Mouse (Mus musculus) megakaryocyte, adult 5-6 weeks (primary cell): ENCODE data around the gene Ppp1cc. TPM values are rescaled to one million over a fixed set of nuclear protein-coding genes. Genes with fewer than 3 reads are reported as not detected.

Experiments
- ATAC-seq: 2 replicates; pipeline ENCODE4 v1.8.0; 2016; ENCODE audit warnings: mild to moderate bottlenecking, inconsistent platforms; ENCODE audit not compliant: poor library complexity, severe bottlenecking
- total RNA-seq, 2 experiments: library from RNA; stranded (forward) in 1 of 2; stranded (reverse) in 1 of 2; fragments of 153-499, 151-499 nt in 1 of 2; fragments of 221-1000, 200-1000 nt in 1 of 2; gene quantifications; 2 replicates each; pipeline versions ENCODE4 v1.2.3 to v1.2.4; 2015 to 2017

The Ppp1cc gene
- total RNA-seq, 2 experiments from 2014 or later, result 193 to 354 TPM

- ATAC-seq, result no peak
These were observed 7.3 kb downstream of the Ppp1cc start for GRCm38 (mm10) chr5:122165233-122165915.

DNA sequence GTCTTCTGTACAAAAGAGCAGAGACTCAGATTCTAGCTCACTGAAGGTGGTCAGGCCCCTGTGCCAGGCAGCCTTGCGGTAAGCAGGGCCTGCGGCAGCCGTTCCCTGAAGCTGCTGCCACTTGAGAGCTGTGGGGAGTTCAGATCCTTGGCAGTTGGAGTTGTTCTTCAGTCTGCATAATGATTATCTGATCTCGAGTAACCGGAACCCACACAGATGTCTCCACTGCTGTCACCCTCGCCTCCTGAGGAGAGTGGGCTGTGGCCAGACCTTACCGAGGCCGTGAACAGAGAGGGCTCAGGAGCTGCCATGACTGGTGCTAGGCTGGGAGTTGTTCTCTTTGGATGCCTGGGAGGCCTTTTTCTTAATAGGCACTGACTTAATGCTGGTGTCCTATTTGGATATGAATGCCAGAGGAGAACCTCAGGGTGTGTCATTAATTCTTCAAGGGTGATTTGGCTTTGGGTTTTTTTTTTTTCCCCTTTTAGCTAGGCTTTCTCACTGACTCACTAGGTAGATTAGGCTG is 8.6 kb downstream of the Ppp1cc start:
- peak; percentile 49; the same call in 1 of the 2 replicates for ATAC-seq

DNA sequence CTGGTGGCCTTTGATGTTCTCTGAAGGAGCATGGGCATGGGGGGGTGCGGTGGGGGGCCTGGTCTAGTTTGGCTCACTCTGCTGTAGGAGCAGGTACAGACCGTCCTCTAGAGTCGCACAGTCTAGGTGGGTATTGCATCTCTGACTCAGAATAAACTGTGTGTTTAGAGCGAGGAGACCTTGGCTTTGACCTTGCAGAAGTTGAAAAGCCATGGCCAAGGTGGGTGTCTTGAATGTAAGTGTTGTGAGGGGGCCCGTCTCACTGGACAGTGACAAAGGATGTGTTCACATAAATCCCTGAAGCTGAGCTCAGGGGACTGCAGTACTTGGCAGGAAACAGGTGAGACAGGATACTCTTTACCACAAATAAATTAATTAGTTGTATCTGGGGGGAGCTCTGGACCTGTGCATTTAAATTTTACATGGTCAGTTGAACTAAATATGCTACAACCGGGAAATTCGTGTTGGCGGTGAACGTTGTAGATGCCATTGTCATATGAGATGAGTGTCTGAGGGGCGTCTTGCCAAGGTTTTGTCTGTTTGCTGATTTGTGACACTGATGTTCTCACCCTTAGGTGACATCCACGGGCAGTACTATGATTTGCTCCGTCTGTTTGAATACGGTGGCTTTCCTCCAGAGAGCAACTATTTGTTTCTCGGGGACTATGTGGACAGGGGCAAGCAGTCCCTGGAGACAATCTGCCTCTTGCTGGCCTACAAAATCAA is 10.4 kb downstream of the Ppp1cc start:
- no peak for ATAC-seq

DNA sequence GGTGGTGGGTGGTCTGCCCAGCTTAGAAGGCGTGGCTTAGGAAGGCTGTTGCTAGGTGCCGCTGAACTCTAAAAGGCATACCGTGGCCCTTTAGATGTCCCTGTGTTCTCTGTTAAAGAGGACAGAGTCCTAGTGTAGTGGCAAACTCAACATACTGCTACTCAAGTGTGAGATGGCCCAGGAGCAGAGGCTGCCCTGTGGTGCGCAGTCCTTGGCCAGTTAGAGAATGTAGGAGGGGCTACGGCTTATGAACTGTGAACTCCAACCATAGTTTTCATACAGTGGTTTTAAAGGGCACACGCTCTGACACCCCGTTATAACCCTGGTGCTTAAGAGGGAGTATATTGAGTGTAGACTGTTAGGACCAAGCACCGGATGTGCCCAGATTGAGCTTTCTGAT is 13.0 kb downstream of the Ppp1cc start:
- ATAC-seq, result no peak

- ATAC-seq, result no peak
These were observed 17.3 kb downstream of the Ppp1cc start for GRCm38 (mm10) chr5:122175402-122175801.

GRCm38 (mm10) chr5:122175961-122176360 is 17.9 kb downstream of the Ppp1cc start:
- ATAC-seq, result no peak

DNA sequence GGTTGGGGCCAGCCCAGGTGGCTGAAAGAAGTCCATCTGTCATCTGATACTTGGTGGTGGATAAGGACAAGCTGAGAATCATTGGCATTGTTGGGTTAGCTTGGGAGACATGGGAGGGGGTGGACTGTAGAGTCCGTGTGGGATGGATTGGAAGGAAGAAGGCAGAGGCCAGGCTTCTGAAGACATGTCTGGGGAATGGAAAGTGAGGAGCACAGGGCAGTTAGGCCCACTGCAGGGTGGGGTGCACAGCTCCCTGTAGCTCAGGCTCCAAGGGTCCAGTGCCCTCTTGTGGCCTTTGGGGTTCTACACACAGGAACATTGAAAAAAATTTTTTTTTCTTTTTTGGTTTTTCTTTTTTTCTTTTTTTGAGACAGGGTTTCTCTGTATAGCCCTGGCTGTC is 18.3 kb downstream of the Ppp1cc start:
- ATAC-seq, result peak; percentile 70

DNA sequence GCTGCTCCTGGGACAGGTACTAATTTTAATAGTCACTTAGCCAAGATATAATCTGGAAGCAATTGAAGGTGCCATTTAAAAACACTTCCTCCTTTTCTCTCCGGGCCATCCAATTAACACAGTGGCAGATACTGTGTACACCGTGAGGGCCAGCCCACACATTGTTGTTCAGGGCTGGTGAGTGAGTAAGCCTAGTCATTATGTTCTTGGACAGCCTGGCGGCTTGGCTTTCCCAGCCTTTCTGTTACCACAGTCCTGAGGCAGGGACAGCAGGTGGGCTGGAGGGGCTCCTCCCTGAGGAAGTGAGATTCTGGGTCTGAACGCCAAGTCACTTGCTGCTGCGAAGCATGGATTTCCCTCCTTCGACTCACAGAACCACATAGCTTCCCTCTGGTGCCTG is 21.6 kb downstream of the Ppp1cc start:
- ATAC-seq, result peak; percentile 67

- no peak for ATAC-seq
These were observed 26.3 kb downstream of the Ppp1cc start for GRCm38 (mm10) chr5:122184283-122184806.

DNA sequence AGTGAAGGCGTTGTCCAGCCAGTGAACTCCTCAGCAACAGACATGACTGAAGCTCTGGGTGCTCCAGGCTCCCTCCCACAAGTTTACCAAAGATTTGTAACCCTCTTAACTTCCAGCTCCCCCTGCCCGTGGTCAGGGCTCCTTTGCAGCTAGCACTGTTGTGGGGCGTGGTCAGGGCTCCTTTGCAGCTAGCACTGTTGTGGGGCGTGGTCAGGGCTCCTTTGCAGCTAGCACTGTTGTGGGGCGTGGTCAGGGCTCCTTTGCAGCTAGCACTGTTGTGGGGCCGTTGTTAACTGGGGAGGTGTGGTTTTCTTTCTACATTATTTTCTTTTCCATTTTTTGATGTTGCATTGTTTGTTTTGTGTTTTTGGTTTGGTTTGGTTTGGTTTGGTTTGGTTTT is 26.8 kb downstream of the Ppp1cc start:
- peak; percentile 74 for ATAC-seq

- ATAC-seq, result no peak
These were observed 31.0 kb downstream of the Ppp1cc start for GRCm38 (mm10) chr5:122189115-122189514.

- ATAC-seq, result no peak
These were observed 32.4 kb downstream of the Ppp1cc start for GRCm38 (mm10) chr5:122190465-122190864.

DNA sequence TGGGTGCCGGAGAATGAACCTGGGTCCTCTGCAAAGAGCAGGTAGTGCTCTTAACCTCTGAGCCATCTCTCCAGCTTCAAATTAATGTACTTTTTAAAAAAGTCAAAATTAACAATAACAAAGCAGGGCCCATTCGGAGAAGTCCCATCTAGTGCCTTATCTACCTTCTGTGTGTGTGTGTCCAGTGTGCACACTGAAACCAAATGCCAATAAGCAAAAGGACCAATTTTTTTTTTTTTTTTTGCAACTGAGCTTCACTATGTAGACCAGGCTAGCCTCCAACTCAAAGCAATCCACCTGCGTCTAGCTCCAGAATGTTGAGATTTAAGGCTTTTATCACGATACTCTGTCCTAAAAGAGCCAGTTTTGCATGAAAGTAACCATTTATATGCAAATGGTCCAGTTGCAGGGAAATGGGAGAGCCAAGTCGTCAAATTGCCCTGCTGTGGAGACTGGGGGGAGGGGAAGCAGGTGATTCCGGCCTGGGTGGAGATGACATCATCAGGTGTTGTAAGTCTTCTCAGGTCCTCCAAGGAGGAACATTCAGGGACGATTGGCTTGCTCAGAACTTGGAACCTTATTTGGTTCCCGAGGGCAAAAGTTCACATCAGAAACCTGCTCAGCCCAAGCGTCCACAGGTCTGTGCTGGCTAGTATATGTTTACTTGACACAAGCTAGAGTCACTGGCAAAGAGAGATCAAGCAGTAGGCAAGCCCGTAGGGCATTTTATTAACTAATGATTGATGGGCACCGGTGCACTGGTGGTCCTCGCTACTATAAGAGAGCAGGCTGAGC is 33.4 kb downstream of the Ppp1cc start:
- no peak for ATAC-seq

- 0 out of 2 replicates have a peak, but pooled peaks have one; percentile 27 for ATAC-seq
These were observed 34.3 kb downstream of the Ppp1cc start for GRCm38 (mm10) chr5:122192347-122192746.

DNA sequence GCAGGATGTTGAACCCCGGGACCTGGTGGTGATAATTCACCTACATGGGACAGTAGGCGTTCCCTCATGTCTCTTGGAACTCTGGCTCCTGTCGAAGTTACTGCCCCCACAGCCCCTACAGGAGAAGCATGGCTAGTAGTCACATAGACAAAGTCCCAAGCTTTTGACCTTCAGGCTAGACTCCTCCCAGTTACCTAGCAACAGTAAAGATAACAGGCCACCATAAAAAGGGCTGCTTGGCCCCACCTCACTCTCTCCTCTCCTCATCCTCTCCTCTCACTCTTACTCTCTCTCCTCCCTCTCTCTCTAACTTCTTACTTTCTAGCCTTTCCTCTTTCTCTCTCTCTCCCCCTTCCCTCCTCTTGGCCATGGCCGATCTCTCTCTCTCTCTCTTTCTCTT is 42.8 kb downstream of the Ppp1cc start:
- ATAC-seq, result no peak

DNA sequence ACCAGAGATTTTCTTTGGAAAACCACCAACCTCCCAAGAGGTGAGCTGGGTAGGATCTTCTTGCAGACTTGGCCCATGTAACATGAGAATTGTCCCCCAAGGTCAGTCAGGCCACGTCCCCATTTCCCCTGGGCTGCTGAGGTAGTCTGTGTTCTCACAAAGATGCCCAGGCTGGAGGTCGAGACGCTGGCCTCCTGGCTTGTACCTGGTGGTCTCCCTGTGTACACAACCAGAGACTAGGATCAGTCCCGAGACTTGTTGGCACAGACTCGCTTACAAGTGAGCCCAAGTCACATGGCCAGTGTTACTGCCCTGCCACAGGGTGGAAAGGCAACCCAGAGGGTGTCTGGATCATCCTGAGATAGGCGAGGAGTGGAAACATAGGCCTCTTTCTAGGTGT is 43.8 kb downstream of the Ppp1cc start:
- ATAC-seq, result no peak

DNA sequence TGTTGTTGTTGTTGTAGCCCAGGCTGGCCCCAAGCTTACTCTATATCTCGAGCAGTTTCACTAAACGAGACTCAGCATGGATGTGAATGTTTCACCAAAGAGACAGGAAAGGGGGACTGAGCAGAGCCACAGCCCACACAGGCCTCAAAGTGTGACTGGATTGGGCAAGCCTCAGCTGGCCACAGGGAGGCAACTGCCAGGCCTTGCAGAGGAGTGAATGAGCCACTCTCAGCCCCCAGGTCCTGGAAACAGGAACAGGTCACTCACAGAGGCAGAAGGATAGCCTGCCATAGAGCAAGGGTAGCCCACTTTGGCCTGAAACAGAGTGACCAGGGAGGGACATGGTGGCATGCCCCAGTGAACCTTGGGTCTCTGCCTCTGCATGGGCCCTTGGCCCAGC is 46.1 kb downstream of the Ppp1cc start:
- peak; percentile 68 for ATAC-seq

DNA sequence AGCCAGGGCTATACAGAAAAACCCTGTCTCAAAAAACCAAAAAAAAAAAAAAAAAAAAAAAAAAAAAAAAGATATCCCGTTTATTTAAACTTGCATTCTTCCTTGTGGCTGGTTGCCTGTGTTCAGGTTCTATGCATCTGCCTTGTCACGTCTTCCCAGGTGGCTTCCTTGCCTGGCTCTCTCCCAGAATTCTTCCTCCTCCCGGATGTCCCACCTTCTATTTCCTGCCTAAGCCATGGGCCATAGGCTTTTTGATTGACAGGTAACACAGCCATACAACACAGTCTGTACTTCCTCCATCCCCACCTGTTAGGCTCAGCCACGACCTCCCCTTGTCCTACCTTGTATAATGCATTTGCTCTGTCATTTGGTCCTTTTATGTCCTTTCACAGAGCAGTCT is 48.4 kb downstream of the Ppp1cc start, which contains the start of gene Hvcn1:
Gene Hvcn1 (plus strand): TSS at position 330 of the 400 bp plus-strand sequence.
- ATAC-seq, result no peak

DNA sequence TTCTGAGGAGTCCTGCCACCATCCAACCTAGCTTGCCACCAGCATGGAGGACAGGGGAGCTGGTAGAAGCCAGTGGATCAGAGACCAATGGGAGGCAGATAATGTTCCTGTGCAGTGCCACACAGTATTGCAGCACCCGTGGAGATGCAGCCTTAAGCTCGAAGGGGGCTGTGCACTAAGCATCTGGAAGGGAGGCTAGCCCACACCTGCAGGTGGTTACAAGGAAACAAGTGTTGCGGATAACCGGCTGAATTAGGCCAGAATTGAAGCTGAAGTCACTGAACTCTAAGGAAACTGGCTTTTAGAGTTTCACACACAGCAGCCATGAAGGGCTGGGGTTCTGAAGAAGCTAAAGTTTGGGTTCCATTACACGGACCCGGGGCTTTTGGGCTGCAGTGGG is 50.8 kb downstream of the Ppp1cc start:
- ATAC-seq, result no peak

GRCm38 (mm10) chr5:122209591-122210368 is 51.7 kb downstream of the Ppp1cc start:
- ATAC-seq, result peak; percentile 47
